Mouse (Mus musculus) heart, postnatal 4 days (tissue): ENCODE data around the gene Folr1. TPM values are rescaled to one million over a fixed set of nuclear protein-coding genes. Genes with fewer than 3 reads are reported as not detected.

Source experiments
- DNase-seq: peaks from one replicate; pipeline ENCODE4 v3.0.0; 2021
- total RNA-seq, 2 experiments: library from RNA; stranded (reverse); gene quantifications; 2 replicates each; pipeline ENCODE4 v1.2.3; 2021

Gene Folr1
- total RNA-seq = 1 to 10 TPM; 1.1 to 2.9 TPM

DNA sequence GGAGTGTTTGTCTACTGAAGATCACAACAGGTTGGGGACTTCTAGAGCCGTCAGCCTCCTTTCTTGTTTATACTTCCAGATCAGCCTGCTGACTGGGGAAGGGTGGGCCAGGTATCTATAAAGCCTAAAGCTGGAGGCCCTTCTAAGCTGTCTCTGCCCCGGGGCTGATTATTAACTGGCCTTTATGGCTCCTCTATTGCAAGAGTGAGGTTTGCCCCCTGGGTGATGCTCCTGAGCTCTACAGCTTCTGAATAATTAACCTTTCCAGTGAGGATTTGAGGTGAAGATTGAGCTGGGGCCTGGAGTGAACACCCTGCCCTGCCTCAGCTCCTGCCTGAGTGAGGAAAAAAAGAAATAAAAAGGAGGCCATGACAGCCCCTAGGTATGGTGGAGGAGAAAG is at the start of gene Folr1:
TSS of gene Folr1 (minus strand) at position 160 of the 400 bp plus-strand sequence.
- no peak for DNase-seq

DNA sequence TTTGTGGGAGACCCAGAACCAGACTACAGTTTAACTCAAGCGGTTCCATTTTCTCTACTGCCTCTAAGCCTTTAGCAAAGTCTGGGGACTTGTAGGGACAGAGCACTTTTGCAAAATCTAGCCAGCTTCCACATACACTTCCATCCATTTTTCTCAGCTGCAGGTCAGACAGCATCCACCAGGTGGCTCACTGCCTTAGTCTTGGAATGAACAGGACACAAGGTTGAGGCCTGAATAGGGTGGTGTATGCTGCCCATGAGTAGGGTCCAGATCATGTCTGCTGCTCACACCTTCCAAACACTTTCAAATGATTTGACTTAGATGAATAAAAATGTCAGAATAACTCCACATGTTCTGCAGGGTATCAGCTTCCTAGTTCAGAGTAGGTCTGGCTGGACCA is 47.5 kb upstream of the Folr1 start:
- DNase-seq = peak; percentile 76

DNA sequence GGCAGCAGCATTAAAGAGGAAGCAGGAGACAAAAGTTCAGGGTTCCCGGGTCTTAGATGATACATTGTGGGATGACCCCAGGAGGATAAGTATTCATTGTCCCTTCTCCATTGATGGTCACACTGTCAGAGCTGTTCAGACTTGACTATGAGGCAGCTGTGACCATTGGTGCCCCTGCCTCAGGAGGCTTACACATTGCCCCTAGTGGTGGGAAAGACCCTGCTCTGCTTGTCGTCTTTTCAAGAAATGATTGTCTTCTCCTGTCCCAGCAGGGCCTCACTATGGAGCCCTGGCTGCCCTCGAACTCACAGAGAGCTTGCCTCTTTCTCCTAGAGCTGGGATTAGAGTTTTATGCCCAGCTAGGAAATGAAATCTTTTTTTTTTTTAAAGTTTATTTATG is 41.4 kb upstream of the Folr1 start:
- DNase-seq = no peak

DNA sequence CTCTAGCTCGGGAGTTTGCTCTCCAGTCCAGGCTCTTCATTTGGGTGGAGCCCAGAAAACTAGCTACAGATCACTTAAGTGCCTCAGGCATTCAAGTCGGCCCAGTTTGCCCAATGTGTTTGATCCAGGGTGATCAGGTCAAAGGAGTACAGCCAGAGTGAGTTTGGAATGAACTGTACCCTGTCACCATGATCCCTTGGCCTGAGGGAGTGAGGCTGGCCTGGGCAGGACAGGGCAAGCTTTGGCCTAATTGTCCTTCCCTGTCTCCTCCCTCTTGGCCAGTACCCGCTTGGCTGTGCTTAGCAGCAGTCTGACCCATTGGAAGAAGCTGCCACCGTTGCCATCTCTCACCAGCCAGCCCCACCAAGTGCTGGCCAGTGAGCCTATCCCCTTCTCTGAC is 39.5 kb upstream of the Folr1 start:
- DNase-seq = no peak

DNA sequence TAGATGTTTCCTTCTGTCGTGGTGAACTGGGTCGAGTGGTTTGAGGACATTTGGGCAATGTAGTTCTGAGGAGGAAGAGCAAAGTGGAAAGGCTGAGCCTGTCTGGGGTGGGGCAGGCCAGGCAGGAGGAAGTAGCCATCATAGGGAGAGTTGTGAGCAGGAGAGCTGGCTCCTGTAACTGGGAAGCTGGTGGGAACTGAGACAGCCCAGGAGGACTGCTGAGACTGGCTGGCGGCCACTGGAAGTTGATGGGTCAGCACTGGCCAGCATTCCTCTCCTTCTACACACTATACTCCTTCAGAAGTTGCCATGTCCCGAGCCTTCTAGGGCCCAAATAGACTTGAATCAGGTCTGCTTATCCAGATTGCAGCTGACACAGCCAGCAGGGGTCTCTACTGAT is 37.8 kb upstream of the Folr1 start:
- DNase-seq = no peak

DNA sequence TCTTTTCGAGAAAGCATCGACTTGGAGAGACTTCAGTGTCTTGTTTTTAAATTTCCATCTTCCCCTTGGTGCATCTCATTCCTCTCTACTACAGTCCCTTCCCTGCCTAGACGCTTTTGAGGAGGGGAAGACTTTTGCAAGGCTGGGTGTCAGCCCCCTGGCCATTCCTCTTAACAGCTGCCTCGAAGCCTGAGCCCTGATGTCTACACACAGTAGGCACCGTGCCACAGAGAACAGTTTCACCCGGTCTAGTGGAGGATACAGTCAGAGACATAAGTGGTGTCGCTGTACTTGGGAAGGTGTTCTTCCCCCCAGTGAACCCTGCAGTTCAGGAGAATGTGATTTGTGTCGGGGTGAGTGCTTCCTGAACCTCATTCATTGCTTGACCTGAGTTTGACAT is 36.1 kb upstream of the Folr1 start:
- no peak for DNase-seq

DNA sequence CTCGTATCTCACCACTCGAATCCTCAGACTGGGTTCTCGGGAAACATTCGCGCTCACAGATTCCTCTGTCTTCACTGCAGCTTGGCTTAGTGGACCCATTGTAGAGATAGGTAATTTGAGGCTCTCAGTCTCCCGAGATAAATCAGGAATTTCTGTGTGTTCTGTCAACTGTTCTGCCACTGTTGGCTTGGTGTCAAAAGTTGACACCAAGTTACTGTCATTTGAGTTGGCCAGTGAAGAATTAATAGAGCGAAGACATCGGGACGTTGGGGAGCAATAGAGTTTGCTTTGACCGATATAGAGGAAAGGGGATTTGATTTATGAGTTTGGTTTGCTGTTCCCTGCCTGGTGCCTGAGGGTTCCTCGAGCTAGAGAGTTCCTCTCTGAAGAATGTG is 35.7 kb upstream of the Folr1 start, which contains the start of gene Tomt:
TSS of gene Tomt (minus strand) at position 73 of the 395 bp plus-strand sequence.
- no peak for DNase-seq

DNA sequence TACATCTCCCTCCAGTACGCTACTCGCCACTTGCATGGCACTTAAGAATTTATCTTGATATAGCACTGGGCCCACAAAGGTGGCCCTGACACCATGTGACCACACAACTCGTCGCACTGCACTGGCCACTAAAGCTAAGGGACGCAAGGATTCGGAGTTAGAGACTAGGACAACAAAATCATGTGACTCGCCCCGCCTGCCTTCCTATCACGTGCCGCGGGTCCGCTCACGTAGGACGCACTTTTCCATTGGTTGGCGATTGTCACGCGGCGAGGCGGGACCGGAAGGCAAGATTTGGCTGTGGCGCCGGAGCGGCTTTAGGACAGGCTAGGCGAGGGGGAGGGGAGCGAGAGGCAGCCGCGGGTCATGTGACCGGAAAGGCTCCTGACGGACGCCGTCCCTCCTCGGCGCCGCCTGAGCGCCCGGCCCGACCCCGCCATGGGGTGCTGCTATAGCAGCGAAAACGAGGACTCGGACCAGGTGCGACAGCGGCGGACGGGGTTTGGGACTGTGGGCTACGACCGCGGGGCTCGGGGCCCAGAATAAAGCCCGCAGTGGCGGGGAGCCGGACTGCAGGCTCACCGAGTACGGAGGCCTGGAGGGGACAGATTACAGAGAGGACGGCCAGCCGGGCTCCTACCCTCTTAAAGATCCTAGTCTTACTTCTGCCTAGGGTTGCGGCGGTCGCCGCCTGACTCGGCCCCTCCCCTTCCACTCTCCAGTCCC is 35.1 kb upstream of the Folr1 start, which contains the start of gene Lamtor1:
TSS of gene Lamtor1 (plus strand) at position 344 of the 726 bp plus-strand sequence.
- DNase-seq = peak; percentile 100

DNA sequence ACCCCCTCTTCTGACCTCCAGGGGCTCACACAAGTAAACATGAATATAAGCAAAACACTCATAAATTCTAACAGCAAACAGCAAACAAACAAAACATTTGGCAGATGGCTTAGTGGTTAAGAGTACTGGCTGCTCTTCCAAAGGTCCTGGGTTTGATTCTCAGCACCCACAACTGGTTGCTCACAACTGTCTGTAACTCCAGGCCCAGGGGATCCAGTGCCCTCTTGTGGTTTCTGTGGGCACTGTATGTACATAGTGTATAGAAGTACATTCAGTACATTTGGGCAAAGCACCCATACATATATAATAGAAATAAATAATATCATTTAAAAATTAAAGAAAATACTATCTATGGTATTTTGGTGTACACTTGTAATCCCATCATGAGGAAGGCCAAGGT is 32.3 kb upstream of the Folr1 start:
- DNase-seq = no peak

DNA sequence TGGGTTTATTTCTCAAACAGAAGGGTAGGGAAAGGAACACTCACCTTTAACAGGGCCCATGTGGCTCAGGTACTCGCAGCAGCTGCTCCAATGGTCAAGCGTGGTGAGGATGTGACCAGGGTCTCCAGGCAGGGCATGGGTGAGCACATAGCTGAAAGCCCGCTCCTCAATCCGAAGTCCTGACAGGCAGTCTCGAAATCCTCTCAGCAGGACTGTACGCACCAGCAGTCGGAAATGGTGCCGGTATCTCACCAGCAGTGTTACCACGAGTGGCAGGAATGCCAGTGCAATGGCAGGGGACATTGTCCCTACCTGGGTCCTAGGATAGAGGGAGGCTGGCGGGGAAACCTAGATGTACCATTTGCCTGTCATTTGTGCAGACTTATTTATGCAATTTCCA is 31.4 kb upstream of the Folr1 start:
- no peak for DNase-seq

DNA sequence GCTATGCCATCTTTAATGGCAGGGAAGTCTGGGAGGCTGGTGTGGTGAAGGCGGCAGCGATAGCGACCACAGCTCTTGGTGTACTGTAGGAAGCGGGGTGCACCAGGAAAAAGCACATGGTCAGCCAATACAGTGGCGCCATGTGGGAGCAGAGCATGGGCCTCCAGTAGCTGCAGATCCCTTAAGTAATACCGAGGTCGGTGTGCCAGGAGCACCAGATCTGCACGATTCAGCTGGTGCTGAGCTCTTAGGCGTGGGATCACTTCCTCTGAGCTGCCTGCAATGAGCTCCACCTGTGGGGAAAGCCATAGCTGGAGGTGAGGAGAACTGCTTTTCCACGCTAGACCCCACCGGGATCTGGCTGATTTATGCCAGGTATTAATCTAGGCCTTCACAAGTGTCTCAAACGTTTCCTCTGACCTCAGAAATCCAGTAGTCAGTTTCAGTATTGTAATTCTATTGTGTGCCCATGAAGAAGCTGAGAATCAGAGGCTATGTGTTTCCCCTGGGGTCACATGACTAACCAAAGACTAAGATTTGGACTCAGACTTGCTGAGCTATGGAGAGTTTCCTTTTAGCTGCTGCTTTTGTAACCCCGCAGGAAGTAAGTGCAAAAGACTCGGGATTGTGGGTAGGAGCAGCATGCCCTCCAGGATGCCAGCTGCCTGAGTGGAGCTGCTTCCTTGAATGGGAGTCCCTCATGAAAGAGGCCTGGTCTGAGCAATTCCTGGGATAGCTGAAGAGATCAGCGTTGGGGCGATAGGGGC is 29.9 kb upstream of the Folr1 start:
- no peak for DNase-seq

DNA sequence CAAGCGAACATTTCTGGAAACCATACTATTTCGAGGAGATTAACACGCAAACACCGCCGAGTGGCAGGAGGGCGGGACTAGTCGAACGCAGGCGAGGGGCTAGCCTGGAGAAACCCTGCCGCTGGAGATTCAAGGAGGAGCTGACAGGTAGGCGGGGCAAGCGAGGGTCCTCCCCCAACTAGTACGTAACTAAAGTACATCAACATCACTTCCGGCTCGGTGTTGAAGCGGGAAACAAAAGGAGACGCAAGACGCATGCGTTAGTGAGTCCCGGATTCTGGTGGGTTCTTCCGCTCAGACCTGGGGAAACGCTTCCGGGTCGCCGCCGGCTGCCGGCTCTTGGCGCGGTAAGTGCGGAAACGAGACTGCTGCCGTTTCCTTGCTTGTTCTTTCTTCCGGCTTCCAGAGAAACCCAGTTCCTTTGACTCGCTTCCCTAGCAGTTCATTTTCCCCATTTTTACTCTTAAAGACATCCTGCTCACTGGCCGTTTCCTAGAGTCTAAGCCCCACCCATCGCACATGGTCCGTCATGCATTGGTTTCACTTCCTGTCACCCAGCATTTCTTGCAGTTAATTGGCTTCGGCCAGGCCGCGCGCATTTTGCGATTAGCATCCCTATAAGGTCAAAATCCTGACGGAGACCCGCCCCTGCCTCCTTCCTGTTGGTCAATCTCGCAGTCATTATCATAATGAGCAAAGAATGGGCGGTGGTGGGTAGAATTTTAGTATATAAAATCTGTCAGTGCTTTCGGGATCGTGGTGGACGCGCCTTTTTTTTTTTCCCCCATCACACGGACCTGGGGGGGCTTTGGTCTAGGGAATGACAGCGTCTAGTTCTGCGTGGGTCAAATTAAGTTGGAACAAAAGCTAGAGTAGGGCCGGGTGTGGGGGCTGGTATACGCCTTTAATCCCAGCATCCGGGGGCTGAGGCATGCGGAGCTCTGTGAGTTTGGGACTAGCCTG is 25.8 kb upstream of the Folr1 start:
- peak; percentile 96 for DNase-seq

DNA sequence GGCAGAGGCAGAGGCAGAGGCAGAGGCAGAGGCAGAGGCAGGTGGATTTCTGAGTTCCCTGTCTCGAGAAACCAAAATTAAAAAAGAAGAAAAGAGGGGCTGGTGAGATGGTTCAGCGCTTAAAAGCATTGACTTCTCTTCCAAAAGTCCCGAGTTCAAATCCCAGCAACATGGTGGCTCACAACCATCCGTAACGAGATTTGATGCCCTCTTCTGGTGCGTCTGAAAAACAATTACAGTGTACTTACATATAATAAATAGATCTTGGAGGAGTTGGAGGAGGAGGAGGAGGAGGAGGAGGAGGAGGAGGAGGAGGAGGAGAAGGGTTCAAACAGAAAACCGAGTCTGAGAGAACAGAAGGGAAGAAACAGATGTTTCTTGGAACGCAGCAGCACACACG is 25.1 kb upstream of the Folr1 start:
- no peak for DNase-seq

DNA sequence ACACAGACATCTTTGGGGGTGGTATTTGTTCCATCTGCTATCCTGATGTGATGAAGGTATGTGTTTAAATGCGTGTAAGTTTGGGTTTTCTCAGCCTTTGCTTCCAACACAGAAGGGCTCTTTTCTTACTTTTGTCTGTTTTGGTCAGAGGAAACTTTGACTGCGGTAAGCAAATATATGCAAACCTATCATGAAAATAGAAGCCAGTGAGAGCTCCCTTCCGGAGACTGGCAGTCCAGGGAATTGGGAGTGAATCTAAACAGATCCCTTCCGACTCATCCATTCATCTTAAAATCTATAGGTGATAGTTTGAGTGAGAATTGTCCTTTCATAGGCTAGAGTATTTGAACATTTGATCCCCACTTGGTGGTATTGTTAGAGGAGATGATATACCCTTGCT is 17.9 kb upstream of the Folr1 start:
- no peak for DNase-seq

DNA sequence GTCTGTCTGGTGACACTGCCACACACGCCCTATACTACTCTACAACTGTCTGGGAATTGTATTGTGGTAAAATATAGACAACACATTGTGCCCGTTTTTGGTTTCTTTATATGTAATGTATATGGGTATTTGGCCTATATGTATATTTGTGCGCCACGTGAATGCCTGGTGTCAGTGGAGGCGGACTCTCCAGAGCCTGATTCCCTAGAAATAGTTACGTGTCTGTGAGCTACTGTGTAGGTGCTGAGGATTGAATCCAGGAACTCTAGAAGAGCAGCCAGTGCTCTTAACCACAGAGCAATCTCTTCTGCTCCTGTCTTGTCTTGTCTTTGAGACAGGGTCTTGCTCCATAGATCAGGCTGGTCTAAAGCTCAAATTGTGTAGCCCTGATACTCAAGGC is 15.7 kb upstream of the Folr1 start:
- DNase-seq = no peak

DNA sequence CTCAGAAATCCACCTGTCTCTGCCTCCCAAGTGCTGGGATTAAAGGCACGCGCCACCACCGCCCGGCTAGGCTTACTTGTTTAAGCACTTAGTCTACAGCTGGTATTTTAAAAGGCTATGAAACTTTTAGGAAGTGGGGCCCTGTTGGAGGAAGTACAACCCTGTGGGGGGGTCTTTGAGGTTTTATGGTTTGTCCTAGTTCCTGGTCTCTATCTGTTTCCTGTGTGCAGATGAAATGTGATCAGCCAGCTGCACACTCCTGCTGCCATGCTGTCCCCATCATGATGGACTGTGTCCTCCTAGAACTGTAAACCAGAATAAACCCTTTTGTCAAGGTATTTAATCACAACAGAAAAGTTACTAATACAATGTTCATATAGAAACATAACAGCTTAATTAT is 13.6 kb upstream of the Folr1 start:
- DNase-seq = no peak

DNA sequence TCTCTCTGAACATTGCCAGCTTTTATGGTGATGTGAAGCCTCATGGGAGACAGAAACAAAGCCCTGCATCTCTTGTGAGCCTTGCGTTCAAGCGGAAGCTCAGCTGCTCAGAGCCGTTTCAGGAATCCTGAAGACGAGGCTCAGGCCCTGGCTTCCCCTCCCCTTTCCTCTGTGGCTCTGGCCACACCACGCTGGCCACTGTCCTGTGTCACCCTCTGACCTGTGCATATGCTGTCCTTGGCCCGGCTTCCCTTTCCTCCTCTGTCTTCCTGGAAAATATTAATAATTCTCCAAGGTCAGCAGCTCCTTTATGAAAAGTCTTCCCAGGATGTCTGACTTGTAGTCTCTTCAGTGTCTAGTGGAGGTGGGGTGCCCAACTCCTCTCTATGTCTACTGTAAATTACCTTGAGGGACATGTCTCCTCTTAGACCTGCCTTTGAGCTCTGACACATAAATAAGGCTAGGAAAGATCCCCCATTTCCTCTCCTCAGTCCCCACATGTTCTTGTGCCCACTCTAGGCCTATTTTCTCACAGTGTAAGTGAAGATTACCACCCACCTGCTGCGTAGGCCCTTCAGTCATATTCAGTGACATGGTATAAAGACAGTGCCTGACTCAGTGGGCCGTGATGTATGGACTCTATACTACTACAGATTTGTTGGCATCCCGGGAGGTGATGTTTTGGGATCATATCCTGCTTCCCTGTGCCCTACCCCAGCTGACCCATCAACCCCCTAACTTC is 12.0 kb upstream of the Folr1 start:
- peak; percentile 17 for DNase-seq

DNA sequence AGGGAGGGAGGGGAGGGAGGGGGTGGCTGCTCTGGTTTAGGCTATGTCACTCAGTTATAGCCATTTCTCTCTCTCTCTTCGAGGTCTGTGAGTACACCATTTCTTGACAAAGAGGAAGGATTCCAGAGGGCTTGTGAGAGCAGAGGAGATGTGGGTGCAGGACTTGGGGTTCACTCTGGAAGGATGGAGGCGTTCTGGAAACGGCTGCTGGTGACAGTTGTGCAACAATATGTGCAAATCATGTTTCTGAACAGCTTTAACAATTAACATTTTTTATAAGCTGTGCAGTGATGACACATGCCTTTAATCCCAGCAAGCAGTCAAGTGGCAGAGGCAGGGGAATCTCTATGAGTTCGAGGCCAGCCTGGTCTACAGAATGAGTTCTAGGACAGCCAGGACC is 10.3 kb upstream of the Folr1 start:
- no peak for DNase-seq

DNA sequence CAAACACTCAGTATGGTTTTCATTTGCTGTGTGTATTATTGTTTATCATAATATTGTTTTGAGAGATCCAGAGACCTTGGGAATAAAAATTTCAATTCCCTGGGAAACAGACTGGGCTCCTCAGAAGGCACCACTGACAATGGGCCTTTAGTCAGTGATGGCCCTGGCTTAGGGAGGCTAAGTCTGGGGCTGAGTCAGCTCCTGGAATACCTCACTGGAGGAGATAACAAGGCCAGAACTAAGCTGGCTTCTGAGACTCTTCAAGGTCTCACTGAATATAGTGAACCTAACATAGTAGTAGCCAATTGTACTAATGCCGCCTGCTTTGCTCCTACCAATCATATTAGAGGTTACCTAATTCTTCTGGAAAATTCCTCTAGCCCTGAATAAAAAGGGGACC is 5.4 kb upstream of the Folr1 start:
- no peak for DNase-seq

DNA sequence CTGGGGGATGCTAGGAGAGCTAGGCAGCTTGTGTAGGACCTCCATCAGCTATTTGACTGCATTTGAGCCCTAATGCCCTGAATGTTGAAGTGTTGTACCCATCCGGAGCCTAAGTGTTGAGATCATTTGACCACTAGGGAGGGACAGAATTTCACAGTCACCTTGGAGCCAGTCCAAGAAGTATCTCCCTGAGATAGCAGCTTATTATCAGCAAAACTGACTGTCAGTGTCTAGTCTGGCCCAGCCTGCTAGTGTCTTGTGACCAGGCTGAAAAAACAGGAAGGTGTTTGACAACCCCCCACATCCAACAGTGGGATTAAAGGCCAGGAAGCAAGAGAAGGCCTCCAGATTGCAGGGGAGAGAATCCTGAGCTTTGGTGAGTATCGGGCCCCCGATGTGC is 708 bp upstream of the Folr1 start:
- no peak for DNase-seq

DNA sequence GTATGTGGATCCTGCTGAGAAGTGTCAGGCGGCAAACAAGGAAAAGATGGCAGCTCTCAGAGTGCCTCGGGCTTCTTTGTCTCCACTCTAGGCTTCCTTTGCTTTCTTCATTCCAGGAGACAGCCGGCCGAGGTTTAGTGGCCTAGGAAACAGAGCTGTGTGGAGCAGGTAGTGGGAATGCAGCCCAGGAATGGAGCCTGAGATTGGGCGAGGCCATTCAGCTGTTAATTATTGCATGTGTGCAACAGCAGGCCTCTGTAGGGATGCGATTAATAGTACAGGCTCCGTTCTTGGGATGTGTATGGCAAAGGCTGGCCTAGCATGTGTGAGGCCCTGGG is 1.5 kb downstream of the Folr1 start:
- DNase-seq = no peak
